Mouse (Mus musculus): ENCODE results near the gene Olfr130.
A peak's percentile ranks its signal among the peaks of the same experiment; 100 is the strongest.

Olfr130 gene

GRCm38 (mm10) chr17:38063621-38064020, at the start of gene Olfr130:
Olfr130 (plus strand) TSS chr17:38063921.
- no peak for DNase-seq (ENCODE audit: extremely low spot score)

- no peak for DNase-seq (ENCODE audit: extremely low spot score)
Measured at GRCm38 (mm10) chr17:38016341-38016740, 47.4 kb upstream of the Olfr130 start.

- DNase-seq (ENCODE audit: extremely low spot score): peak; percentile 8
Measured at GRCm38 (mm10) chr17:38026297-38026696, 37.4 kb upstream of the Olfr130 start.

- DNase-seq (ENCODE audit: extremely low spot score): no peak
Measured at GRCm38 (mm10) chr17:38059979-38060378, 3.7 kb upstream of the Olfr130 start, which contains the start of gene Olfr129. Olfr129 (minus strand) TSS chr17:38060079.

- DNase-seq (ENCODE audit: extremely low spot score): no peak
Measured at GRCm38 (mm10) chr17:38082364-38082763, 18.6 kb downstream of the Olfr130 start.

- DNase-seq (ENCODE audit: extremely low spot score): no peak
Measured at GRCm38 (mm10) chr17:38088593-38088992, 24.9 kb downstream of the Olfr130 start, which contains the start of gene Olfr131. Olfr131 (minus strand) TSS chr17:38088693.
